Mouse (Mus musculus) B cell, adult 2 months (primary cell): ENCODE results near the gene Zeb2.

Source experiments
- DNase-seq, 2 experiments: peaks; one replicate each; pipeline ENCODE4 v3.0.0; 2022

The Zeb2 gene

GRCm38 (mm10) chr2:45112021-45112747, 5.0 kb downstream of the Zeb2 start:
- DNase-seq: peak; percentile 64 to 70

DNA sequence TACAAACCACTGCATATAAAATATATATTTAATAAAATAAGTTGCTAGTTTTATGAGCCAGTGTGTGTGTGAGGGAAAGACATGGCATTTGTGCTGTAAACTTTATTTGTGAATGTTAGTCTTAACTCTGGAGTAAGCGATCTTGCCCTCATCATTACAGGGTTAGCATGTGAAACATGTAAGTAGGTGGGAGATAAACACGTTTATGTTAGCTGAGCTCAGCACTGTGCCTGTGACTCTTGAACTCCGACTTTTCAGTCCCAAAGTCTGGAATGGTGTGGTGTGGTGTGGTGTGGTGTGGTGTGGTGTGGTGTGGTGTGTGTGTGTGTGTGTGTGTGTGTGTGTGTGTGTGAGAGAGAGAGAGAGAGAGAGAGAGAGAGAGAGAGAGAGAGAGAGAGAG, 5.6 kb downstream of the Zeb2 start:
- DNase-seq: peak in 1 of 2 experiments; percentile 23

- DNase-seq: peak; percentile 61
Observed at GRCm38 (mm10) chr2:45110757-45111411, 6.3 kb downstream of the Zeb2 start.

- peak; percentile 65 to 73 for DNase-seq
Observed at GRCm38 (mm10) chr2:45109951-45110756, 7.0 kb downstream of the Zeb2 start.

DNA sequence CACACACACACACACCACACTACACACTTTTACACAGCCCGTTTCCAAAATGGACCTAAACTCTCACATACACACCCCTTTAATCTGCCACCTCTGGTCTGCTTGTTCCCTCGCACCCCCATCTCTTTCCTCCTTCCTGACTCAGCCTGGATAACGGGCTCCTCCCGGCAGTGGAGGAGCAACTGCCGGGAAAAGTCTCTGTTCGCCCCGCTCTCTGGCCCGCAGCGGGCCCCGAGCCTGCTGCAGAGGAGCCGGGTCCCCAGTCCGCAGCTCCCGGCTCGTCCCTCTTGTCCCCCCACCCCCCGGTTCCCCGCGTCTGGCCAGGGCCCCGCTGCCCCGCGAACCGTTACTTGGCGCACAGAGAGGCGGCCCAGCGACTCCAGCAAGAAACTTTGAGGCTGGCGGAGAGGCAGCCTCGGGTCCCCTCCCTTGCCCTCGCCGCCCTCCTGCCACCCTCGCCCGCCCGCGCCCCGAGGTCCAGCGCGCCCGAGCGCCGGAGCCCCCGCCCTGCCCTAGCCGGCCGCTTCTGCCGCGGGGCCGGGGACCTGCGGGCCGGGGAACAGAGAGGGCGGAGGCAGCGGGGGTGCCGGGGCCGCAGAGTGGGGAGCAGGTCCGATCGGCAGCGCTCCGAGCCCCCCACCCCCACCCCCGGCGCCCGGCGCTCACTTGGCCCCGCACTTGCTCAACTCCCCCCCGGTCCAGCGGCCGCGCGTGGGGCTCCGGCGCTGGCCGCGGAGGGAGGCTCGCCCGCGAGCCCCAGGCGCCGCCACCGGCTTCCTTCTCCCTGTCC, 7.8 kb downstream of the Zeb2 start:
- DNase-seq: peak; percentile 40 to 43

GRCm38 (mm10) chr2:45108521-45109091, 8.6 kb downstream of the Zeb2 start:
- peak; percentile 50 to 56 for DNase-seq

DNA sequence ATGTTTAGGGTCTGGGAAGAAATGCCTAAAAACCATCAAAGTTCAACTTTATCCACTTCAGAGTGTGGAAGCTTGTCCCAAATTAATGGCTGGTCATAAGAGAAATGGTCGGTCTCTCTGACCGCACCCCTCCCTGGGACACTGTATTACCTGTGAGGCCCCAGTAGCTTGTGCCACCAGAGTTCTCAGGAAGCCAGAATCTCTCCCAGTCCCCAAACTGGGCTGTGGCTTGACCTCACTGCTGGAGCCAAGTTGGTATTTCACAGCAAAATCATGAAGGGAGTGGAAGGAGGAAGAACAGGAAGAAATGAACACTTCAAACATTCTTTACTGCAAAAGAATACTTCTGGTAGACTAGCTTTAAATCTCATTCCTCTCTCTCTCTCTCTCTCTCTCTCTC, 9.6 kb downstream of the Zeb2 start:
- no peak for DNase-seq

DNA sequence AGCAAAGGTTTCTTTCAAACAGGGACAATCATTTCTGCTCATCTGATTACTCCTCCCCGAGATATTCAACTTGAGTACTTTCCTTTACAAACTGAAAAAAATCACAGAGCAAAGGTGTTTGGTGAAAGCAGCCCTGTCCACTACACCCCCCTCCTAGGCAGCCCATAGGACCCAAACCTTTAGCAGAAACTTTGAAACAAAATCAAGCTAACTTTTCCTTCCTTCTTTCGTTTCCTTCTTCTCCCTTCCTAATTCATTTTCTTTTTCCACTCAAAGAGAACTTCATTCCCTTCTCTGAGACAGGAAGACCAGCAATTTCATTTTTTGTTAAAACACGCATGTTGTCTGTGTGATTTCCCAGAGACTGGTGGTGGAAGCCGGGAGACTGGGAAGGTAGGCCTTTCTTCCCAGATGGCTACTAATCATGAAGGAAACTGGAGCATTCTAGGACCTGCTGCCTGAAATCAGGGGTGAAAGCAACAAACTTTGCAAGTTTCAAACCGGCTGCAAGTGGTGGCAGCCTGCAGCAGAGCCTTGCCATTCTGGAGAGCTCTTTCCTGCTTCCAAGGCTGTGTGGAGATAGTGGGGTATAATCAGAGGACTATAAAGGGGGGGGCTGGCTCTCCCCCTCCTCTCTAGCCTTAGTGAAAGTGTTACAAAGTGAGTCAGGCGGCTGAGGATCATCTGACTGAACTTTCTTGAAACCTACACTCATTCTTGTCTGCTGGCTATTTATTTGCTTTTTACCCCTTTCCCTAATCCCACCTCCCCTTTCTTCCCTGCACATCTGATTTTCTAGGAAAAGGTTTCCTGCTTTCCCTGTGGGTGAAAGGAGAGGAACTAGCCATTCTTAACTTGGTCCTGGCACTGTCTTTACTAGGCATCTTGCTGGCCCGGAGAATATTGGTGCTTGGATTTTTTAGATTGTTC, 11.0 kb downstream of the Zeb2 start:
- DNase-seq: no peak

- no peak for DNase-seq
Observed at GRCm38 (mm10) chr2:45105281-45105721, 11.9 kb downstream of the Zeb2 start.

- DNase-seq: no peak
Observed at GRCm38 (mm10) chr2:45104511-45105055, 12.6 kb downstream of the Zeb2 start.

- no peak for DNase-seq
Observed at GRCm38 (mm10) chr2:45104066-45104465, 13.1 kb downstream of the Zeb2 start.

DNA sequence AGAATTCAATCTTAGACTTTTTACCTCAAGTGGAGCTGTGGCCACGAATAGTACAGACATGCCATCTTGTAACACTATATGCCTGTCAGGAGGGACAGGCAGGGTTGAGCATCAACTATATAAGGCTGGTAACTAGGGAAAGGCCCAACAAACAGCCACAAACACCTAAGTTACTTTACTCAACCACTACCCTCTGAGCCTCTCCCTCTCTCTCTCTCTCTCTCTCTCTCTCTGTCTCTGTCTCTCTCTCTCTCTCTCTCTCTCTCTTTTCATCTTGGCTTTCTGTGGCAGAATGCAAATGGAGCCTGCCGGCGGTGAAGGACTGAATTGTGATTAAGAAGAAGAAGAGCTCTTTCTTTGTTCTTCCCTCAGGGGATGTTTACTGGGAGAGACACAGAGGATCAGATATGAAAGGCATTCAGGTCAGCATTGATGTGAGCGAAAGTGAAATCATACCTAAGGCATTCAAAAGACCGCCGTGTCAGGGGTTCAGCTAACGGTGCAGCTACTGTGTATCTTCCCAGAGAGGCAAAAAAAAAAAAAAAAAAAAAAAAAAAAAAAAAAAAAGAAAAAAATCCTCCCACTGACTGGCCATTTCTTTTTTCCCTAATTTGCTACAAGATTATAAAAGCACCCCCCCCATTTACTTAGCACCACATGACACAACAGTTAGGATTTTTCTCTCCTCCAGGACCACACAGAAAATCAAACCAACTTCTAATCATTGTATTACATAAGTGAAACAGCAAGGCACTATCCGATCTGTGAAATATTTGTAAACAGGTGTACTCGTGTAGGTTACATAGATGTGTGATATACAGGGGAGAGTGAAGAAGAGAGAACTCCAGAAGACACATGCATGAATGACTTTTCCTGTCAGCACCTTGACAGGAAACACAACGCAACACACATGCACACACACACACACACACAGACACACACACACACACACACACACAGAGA, 13.9 kb downstream of the Zeb2 start:
- DNase-seq: no peak

GRCm38 (mm10) chr2:45102191-45102638, 15.0 kb downstream of the Zeb2 start:
- DNase-seq: no peak

GRCm38 (mm10) chr2:45101586-45101985, 15.6 kb downstream of the Zeb2 start:
- no peak for DNase-seq

DNA sequence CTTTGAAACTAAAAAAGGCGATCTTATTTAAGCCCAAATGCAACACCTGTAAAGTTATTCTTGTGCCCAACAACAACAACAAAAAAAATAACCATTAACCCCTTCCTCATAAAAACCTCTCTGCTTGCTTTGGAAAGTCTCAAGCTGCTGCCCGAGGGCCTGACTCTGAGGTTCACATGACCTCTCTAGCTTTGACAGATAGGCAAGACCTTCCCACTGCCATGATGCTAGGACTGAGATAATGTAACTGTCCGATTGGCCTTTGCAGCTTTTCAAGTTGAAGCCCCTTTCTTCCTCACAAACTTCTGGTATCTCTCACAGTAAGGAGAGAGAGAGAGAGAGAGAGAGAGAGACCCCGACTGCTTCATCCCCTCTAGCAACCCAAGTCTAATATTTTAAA, 16.2 kb downstream of the Zeb2 start:
- DNase-seq: no peak

GRCm38 (mm10) chr2:45100628-45101027, 16.6 kb downstream of the Zeb2 start:
- DNase-seq: no peak

GRCm38 (mm10) chr2:45100017-45100416, 17.2 kb downstream of the Zeb2 start:
- DNase-seq: no peak

DNA sequence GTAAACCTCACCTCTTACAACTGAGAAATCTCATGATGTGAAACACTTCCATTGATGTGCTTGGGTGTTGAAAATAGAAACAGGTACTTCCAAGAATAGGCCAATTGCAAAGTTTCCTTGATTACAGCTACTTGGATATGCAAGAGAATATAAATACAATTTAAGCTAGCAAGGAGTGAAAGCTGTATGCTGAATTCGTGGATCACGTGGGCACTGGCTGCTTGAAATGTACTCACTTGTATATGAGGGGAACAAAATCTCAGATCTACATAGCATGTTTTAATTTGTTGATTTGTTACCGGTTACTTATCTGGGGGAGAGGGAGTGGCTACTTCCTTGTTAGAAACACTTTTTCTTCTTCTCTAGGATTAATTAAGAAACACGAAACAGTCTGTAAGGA, 18.1 kb downstream of the Zeb2 start:
- no peak for DNase-seq

DNA sequence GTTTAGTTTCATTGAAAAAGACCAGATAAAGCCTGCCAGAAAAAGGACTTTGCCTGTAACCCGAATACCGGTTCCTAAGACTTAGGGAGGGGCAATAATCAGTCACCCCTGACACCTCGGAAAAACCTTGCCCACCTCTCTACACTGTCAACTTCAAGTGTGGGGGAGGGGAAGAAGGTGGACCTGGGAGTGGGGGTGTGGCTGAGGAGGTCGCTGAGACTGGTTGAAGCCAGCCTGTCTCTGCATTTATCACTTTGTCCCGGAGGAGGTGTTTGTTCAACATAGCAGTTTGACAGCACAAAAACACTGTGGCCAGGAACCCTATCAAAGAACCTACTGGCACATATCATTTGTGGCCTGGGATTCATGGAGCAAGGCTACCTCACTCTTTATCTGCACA, 19.2 kb downstream of the Zeb2 start:
- no peak for DNase-seq
